Mouse (Mus musculus) naive thymus-derived CD4-positive, alpha-beta T cell, adult 2 months (primary cell): Measurements from ENCODE around the gene Gm20388.
A peak's percentile ranks its signal among the peaks of the same experiment; 100 is the strongest.
"Not testable (repeated sequence)": the region's sequence is repeated elsewhere in the genome, so short reads cannot be mapped to it uniquely, and the experiment has no call there.

ENCODE experiments used
- DNase-seq: peaks from one replicate; pipeline ENCODE4 v3.0.0-alpha.2; 2011; ENCODE audit warnings: low read depth

Gene Gm20388

GRCm38 (mm10) chr8:121578676-121579451, 1668.2 kb downstream of the Gm20388 start, which contains the start of gene Fbxo31:
TSS of gene Fbxo31 (minus strand) at chr8:121578806.
- DNase-seq, result peak; percentile 94

- DNase-seq, result no peak
Measured at GRCm38 (mm10) chr8:121580465-121580864, 1669.8 kb downstream of the Gm20388 start.

GRCm38 (mm10) chr8:121583653-121584052, 1673.0 kb downstream of the Gm20388 start:
- no peak for DNase-seq

- peak; percentile 44 for DNase-seq
Measured at GRCm38 (mm10) chr8:121584730-121585129, 1674.1 kb downstream of the Gm20388 start.

- peak; percentile 100 for DNase-seq
Measured at GRCm38 (mm10) chr8:121585159-121585825, 1674.7 kb downstream of the Gm20388 start.

GRCm38 (mm10) chr8:121588750-121589149, 1678.1 kb downstream of the Gm20388 start:
- no peak for DNase-seq

- DNase-seq, result no peak
Measured at GRCm38 (mm10) chr8:121589205-121589726, 1678.6 kb downstream of the Gm20388 start.

- peak; percentile 97 for DNase-seq
Measured at GRCm38 (mm10) chr8:121590203-121591177, 1679.8 kb downstream of the Gm20388 start, which contains the start of gene Map1lc3b. TSS of gene Map1lc3b (plus strand) at chr8:121590361.

- DNase-seq, result peak; percentile 72
Measured at GRCm38 (mm10) chr8:121591178-121592066, 1680.8 kb downstream of the Gm20388 start.

GRCm38 (mm10) chr8:121593293-121593692, 1682.7 kb downstream of the Gm20388 start:
- DNase-seq, result no peak

GRCm38 (mm10) chr8:121593983-121594382, 1683.3 kb downstream of the Gm20388 start:
- no peak for DNase-seq

GRCm38 (mm10) chr8:121597492-121597891, 1686.9 kb downstream of the Gm20388 start:
- DNase-seq, result not testable (repeated sequence)

- peak; percentile 35 for DNase-seq
Measured at GRCm38 (mm10) chr8:121598190-121598589, 1687.5 kb downstream of the Gm20388 start.

GRCm38 (mm10) chr8:121598892-121599291, 1688.3 kb downstream of the Gm20388 start:
- peak; percentile 89 for DNase-seq

GRCm38 (mm10) chr8:121599842-121600241, 1689.2 kb downstream of the Gm20388 start:
- no peak for DNase-seq

GRCm38 (mm10) chr8:121602411-121602810, 1691.8 kb downstream of the Gm20388 start:
- DNase-seq, result no peak

- peak; percentile 70 for DNase-seq
Measured at GRCm38 (mm10) chr8:121602860-121603259, 1692.2 kb downstream of the Gm20388 start.

- no peak for DNase-seq
Measured at GRCm38 (mm10) chr8:121603801-121604200, 1693.2 kb downstream of the Gm20388 start.

- DNase-seq, result no peak
Measured at GRCm38 (mm10) chr8:121607661-121608060, 1697.0 kb downstream of the Gm20388 start.

- no peak for DNase-seq
Measured at GRCm38 (mm10) chr8:121609251-121609650, 1698.6 kb downstream of the Gm20388 start.

- no peak for DNase-seq
Measured at GRCm38 (mm10) chr8:121609916-121610315, 1699.3 kb downstream of the Gm20388 start.
